Mouse (Mus musculus) right cerebral cortex, postnatal 36 days (tissue): ENCODE measurements at regions not wholly inside any gene's neighbourhood (a gene's known extent, or its start where the extent isn't known, plus 50 kb on each side); places are given as distances from the start of the nearest gene placed in this dataset.

Source experiments
- DNase-seq, 2 experiments: peaks; one replicate each; pipeline ENCODE4 v3.0.0; 2022; ENCODE audit warnings: low spot score in 2 of 2, mixed read lengths in 1 of 2

DNA sequence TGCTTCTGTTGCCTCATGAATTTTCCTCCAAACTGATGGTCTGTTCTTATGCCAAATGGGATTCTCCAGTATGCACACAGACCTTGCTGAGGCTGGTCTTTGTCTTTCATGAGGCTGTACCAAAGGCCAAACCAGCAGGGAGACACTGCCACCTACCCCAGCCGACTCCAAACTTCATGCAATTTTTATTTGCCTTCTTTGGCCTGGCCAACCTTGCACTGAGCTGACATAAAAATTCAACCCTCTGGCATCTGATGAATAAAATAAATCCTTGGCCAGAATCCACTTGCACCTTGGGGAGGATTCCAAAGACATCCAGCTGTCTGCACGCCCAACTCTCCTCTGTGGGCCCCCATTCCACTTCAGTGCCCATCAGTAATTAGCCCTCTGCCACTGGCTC, 126.0 kb upstream of the Nmur2 start:
- no peak for DNase-seq

DNA sequence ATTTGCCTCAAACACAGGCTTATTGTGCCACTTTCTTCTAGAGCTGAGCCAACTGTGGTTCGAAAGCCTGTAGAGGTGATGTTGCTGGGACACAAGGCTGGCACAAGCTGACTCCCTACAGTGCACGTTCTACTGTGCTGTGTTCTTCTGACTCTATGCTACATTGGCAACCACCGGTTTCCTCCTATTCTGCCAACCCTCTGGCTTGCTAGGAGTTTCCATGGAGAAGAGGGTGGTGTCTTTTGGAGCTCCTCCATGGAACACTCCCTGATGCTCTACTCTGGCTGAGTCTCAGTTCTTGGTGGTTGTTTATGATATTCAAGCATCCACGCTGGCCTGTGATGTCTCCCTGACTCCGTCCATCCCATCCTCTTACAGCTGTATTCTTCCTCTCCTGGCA, 124.9 kb upstream of the Nmur2 start:
- DNase-seq: peak; percentile 16 to 24

GRCm38 (mm10) chr11:56160286-56160685, 119.5 kb upstream of the Nmur2 start:
- no peak for DNase-seq

- DNase-seq: peak; percentile 36 to 57
These were observed 118.7 kb upstream of the Nmur2 start for GRCm38 (mm10) chr11:56159412-56160074.

- DNase-seq: no peak
These were observed 110.1 kb upstream of the Nmur2 start for GRCm38 (mm10) chr11:56150825-56151342.

GRCm38 (mm10) chr11:56149752-56150151, 108.9 kb upstream of the Nmur2 start:
- no peak for DNase-seq

DNA sequence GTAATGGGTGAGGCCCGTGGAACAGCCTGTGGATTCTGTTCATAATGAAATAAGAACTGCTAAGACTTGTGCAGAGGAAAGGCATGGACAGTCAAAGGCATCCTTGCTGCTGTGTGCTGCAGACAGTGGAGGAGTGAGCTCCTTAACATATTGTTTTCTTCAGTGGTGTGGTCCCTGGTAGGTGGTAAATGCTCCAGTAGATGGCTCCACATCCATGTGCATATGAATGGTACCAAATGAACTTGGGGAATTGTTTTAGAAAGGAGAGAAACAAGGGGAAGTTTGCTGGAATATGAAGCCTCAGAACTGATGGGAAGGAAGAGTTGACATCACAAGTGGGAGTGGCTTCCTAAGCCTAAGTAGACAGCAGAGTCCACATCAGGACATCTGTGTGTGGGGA, 108.1 kb upstream of the Nmur2 start:
- DNase-seq: no peak

DNA sequence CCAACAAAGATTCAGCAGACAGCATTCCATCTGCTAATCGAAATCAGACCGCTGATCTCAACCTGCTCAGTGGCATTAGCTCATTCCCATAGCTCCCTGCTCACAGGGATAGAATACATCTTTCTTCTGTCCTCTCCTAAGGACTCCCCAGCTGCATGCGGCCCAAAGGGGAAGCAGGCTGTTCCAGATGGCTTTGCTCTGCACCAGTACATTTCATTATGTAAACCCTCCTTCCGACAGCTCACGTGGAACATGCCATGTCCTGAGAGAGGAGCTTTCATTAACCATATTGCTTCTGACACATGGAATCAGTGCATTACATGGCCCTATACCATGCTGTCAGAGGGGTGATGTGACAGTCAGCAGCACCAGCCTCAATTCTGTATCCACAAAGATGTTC, 105.9 kb upstream of the Nmur2 start:
- no peak for DNase-seq

GRCm38 (mm10) chr11:56131339-56131823, 90.6 kb upstream of the Nmur2 start:
- DNase-seq: no peak

GRCm38 (mm10) chr11:56116553-56117232, 75.9 kb upstream of the Nmur2 start:
- DNase-seq: no peak

DNA sequence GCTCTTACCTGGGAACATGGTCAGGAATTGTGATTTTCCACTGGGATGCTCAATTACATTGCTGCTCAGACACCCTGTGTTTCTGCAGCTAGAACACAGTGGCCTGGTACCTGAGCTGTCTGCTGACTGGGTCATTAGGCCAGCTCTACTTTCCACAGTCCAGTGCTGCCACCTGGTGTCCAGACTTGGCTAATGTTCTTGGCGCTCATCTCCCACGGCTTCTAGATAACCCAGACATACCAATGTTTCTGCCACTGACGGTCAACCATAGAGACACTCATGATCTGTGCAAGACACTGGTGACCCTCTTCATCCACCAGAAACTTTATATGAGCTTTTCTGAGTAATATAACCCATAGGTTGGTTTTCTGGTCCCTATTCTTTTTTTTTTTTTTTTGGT, 67.1 kb upstream of the Nmur2 start:
- peak; percentile 42 to 55 for DNase-seq

GRCm38 (mm10) chr11:56105632-56106031, 64.8 kb upstream of the Nmur2 start:
- peak; percentile 24 to 39 for DNase-seq

- no peak for DNase-seq
These were observed 52.1 kb upstream of the Nmur2 start for GRCm38 (mm10) chr11:56092891-56093290.
